12 mouse cellular contexts compared by ENCODE assay signal in the genomic region with DNA sequence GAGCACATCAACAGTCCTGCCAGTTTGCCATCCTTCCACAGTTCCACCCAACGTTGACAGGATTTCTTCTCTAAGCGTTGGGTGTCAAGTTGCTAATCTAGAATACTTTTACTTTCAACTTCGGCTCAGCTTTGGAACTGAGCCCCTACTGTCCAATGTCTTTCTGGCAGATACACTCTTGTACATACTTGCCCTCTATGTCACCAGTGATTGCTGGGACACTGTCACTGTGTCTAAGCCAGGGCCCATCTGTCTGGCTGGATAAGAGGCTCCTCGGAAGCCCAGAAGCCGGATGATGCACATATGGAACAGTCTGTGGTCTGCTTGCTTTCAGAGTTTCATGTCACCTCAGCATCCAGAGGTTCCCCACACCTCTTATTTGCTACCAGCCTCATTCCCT. TPM values are rescaled to one million over a fixed set of nuclear protein-coding genes. Genes with fewer than 3 reads are reported as not detected.
"Had no signal": no experiment of that assay in that cellular context is flagged by ENCODE, and none has a peak within 500 bp of the region (broad histone marks: within the 10 kb centered on the region; RNA-seq: fewer than 3 reads in every experiment).

No protein-coding gene starts in this region.

RNA-seq across cellular contexts. Expression of a gene that starts 51.4 kb away (rescaled TPM):
- total RNA-seq: common myeloid progenitor, adult 5-6 weeks; gastrocnemius, postnatal 36 days; granulocyte monocyte progenitor cell, adult 5-6 weeks; heart, adult 18-20 months; heart, adult 2 months; heart, adult 8-10 months had no signal
- polyA plus RNA-seq: embryonic facial prominence, embryonic 10.5 days; embryonic facial prominence, embryonic 14.5 days; erythroblast, embryonic 14.5 days; forebrain, embryonic 11.5 days; forebrain, embryonic 13.5 days; forebrain, embryonic 16.5 days; heart, adult 2 months had no signal
